Mouse (Mus musculus) forebrain, embryonic 10.5 days (tissue): Measurements from ENCODE around the gene Exoc8. TPM values are rescaled to one million over a fixed set of nuclear protein-coding genes. Genes with fewer than 3 reads are reported as not detected.

ENCODE experiments used
- DNase-seq: peaks from one replicate; pipeline ENCODE4 v3.0.0-alpha.2; 2017; ENCODE audit warnings: low spot score; ENCODE audit errors: extremely low spot score
- H3K27ac ChIP-seq: fragments of 300-500 bp; sonication (generic); 2 replicates; pipeline ENCODE4 v1.5.1; 2016; ENCODE audit warnings: mild to moderate bottlenecking
- H3K27me3 ChIP-seq: fragments of 300-500 bp; sonication (generic); 2 replicates; pipeline ENCODE4 v1.6.1; 2016; ENCODE audit warnings: mild to moderate bottlenecking; ENCODE audit not compliant: poor library complexity, severe bottlenecking
- H3K36me3 ChIP-seq: fragments of 300-500 bp; sonication (generic); replicated peaks from 2 replicates; pipeline ENCODE4 v1.6.1; 2016; ENCODE audit warnings: mild to moderate bottlenecking, moderate library complexity
- H3K4me1 ChIP-seq: fragments of 300-500 bp; sonication (generic); 2 replicates; pipeline ENCODE4 v1.6.1; 2016
- H3K4me3 ChIP-seq: fragments of 300-500 bp; sonication (generic); 2 replicates; pipeline ENCODE4 v1.5.1; 2016; ENCODE audit warnings: mild to moderate bottlenecking, moderate library complexity
- H3K9me3 ChIP-seq: fragments of 300-500 bp; sonication (generic); 2 replicates; pipeline ENCODE4 v1.6.1; 2016; ENCODE audit warnings: mild to moderate bottlenecking, moderate library complexity
- WGBS: fragments of 180-500 bp; shearing (Covaris S2); methylation state at CpG from one replicate; pipeline ENCODE4 v1.1.7; 2016; 5-methylcytosine and 5-hydroxymethylcytosine counted together
- polyA plus RNA-seq: library from polyadenylated mRNA; unstranded; fragments of >200 nt; fragmentation: Nextera tagmentation; extraction: Ambion mirVana; gene quantifications from 2 replicates; pipeline ENCODE4 v1.2.1, GENCODE M21; 2016

The Exoc8 gene
- 8.3 and 8.5 TPM in 2 replicates for polyA plus RNA-seq

- Histone ChIP-seq H3K4me3 (peak within 1 kb of the TSS; percentile 98), H3K36me3 (peaks cover 68% of the 10 kb centered on the region), H3K27me3 (no peaks in the 10 kb centered on the region), H3K27ac (peak within 1 kb of the TSS; percentile 84), H3K4me1 (peaks cover 31% of the 10 kb centered on the region), H3K9me3 (no peaks in the 10 kb centered on the region)
- WGBS, result under 1% methylated on average over 114 of the region's 114 CpGs
- peak; percentile 96 for DNase-seq
Measured at GRCm38 (mm10) chr8:124897386-124898250, at the start of gene Exoc8, which contains the start of gene Sprtn. Exoc8 (minus strand) TSS chr8:124897705. Sprtn (plus strand) TSS chr8:124897886.

- WGBS, result 50% methylated on average over 7 of the region's 7 CpGs
- peaks cover 55% of the 10 kb centered on the region for H3K36me3 ChIP-seq
- H3K4me3 ChIP-seq, result peak overlapping the region; percentile 8; the same call in 1 of the 2 replicates
- H3K27me3 ChIP-seq, result no peaks in the 10 kb centered on the region
- no peak for DNase-seq
- no peaks in the 10 kb centered on the region for H3K9me3 ChIP-seq
- no peak overlapping the region for H3K27ac ChIP-seq
- H3K4me1 ChIP-seq, result peaks cover 44% of the 10 kb centered on the region
Measured at GRCm38 (mm10) chr8:124944406-124944805, 46.9 kb upstream of the Exoc8 start.

GRCm38 (mm10) chr8:124943801-124944200 is 46.3 kb upstream of the Exoc8 start:
- Histone ChIP-seq H3K4me1 (peaks cover 44% of the 10 kb centered on the region), H3K27me3 (no peaks in the 10 kb centered on the region), H3K27ac (no peak overlapping the region), H3K36me3 (peaks cover 61% of the 10 kb centered on the region), H3K9me3 (no peaks in the 10 kb centered on the region), H3K4me3 (no peak overlapping the region)
- WGBS, result 86% methylated on average over 6 of the region's 6 CpGs
- DNase-seq, result no peak

- Histone ChIP-seq H3K4me1 (no peaks in the 10 kb centered on the region), H3K27ac (no peak overlapping the region), H3K9me3 (no peaks in the 10 kb centered on the region; the same call in 1 of the 2 replicates), H3K27me3 (no peaks in the 10 kb centered on the region), H3K4me3 (no peak overlapping the region), H3K36me3 (peaks cover 67% of the 10 kb centered on the region)
- DNase-seq, result no peak
- 94% methylated on average over 4 of the region's 4 CpGs for WGBS
Measured at GRCm38 (mm10) chr8:124937293-124937692, 39.8 kb upstream of the Exoc8 start.

GRCm38 (mm10) chr8:124936699-124937098 is 39.2 kb upstream of the Exoc8 start:
- Histone ChIP-seq H3K4me3 (no peak overlapping the region), H3K36me3 (peaks cover 61% of the 10 kb centered on the region), H3K4me1 (no peaks in the 10 kb centered on the region), H3K9me3 (no peaks in the 10 kb centered on the region; the same call in 1 of the 2 replicates), H3K27me3 (no peaks in the 10 kb centered on the region), H3K27ac (no peak overlapping the region)
- WGBS, result 96% methylated on average over 10 of the region's 10 CpGs
- DNase-seq, result no peak

GRCm38 (mm10) chr8:124935116-124935515 is 37.6 kb upstream of the Exoc8 start:
- peaks cover 59% of the 10 kb centered on the region for H3K36me3 ChIP-seq

GRCm38 (mm10) chr8:124932435-124932834 is 34.9 kb upstream of the Exoc8 start:
- Histone ChIP-seq H3K9me3 (peaks cover 5% of the 10 kb centered on the region; the same call in 1 of the 2 replicates), H3K36me3 (peaks cover 47% of the 10 kb centered on the region), H3K4me3 (no peak overlapping the region), H3K27ac (no peak overlapping the region), H3K27me3 (no peaks in the 10 kb centered on the region), H3K4me1 (no peaks in the 10 kb centered on the region)
- 90% methylated on average over 3 of the region's 3 CpGs for WGBS
- no peak for DNase-seq

More at GRCm38 (mm10) chr8:124935116-124935515, 37.6 kb upstream of the Exoc8 start:
- no peak overlapping the region for H3K27ac ChIP-seq
- H3K4me3 ChIP-seq, result no peak overlapping the region
- no peak for DNase-seq
- H3K27me3 ChIP-seq, result no peaks in the 10 kb centered on the region
- H3K9me3 ChIP-seq, result peaks cover 5% of the 10 kb centered on the region; the same call in 1 of the 2 replicates
- no peaks in the 10 kb centered on the region for H3K4me1 ChIP-seq
- 84% methylated on average over 5 of the region's 5 CpGs for WGBS

GRCm38 (mm10) chr8:124930649-124931048 is 33.1 kb upstream of the Exoc8 start:
- whole genome bisulfite sequencing, result 90% methylated on average over 4 of the region's 4 CpGs
- no peak overlapping the region for H3K27ac ChIP-seq
- no peak for DNase-seq
- no peaks in the 10 kb centered on the region for H3K4me1 ChIP-seq
- H3K27me3 ChIP-seq, result no peaks in the 10 kb centered on the region
- peaks cover 50% of the 10 kb centered on the region for H3K36me3 ChIP-seq
- H3K9me3 ChIP-seq, result peaks cover 5% of the 10 kb centered on the region; the same call in 1 of the 2 replicates
- no peak overlapping the region for H3K4me3 ChIP-seq

GRCm38 (mm10) chr8:124930086-124930485 is 32.6 kb upstream of the Exoc8 start:
- Histone ChIP-seq H3K27ac (no peak overlapping the region), H3K4me3 (no peak overlapping the region), H3K4me1 (no peaks in the 10 kb centered on the region), H3K36me3 (peaks cover 54% of the 10 kb centered on the region), H3K27me3 (no peaks in the 10 kb centered on the region), H3K9me3 (peaks cover 5% of the 10 kb centered on the region; the same call in 1 of the 2 replicates)
- WGBS, result 96% methylated on average over 13 of the region's 13 CpGs
- no peak for DNase-seq

GRCm38 (mm10) chr8:124929006-124929405 is 31.5 kb upstream of the Exoc8 start:
- H3K4me1 ChIP-seq, result no peaks in the 10 kb centered on the region
- H3K27ac ChIP-seq, result no peak overlapping the region
- H3K9me3 ChIP-seq, result peaks cover 5% of the 10 kb centered on the region; the same call in 1 of the 2 replicates
- 95% methylated on average over 11 of the region's 11 CpGs for WGBS
- H3K36me3 ChIP-seq, result peaks cover 62% of the 10 kb centered on the region
- no peak overlapping the region for H3K4me3 ChIP-seq
- H3K27me3 ChIP-seq, result no peaks in the 10 kb centered on the region
- DNase-seq, result no peak

- H3K4me3 ChIP-seq, result no peak overlapping the region
- no peak overlapping the region for H3K27ac ChIP-seq
- H3K36me3 ChIP-seq, result peaks cover 62% of the 10 kb centered on the region
- 88% methylated on average over 10 of the region's 10 CpGs for WGBS
- DNase-seq, result no peak
- H3K27me3 ChIP-seq, result no peaks in the 10 kb centered on the region
- H3K4me1 ChIP-seq, result no peaks in the 10 kb centered on the region
- H3K9me3 ChIP-seq, result peaks cover 4% of the 10 kb centered on the region; the same call in 1 of the 2 replicates
Measured at GRCm38 (mm10) chr8:124926351-124926771, 28.9 kb upstream of the Exoc8 start.

GRCm38 (mm10) chr8:124925544-124926266 is 28.2 kb upstream of the Exoc8 start:
- no peak for DNase-seq
- no peak overlapping the region for H3K4me3 ChIP-seq

More at GRCm38 (mm10) chr8:124925544-124926266, 28.2 kb upstream of the Exoc8 start:
- Histone ChIP-seq H3K27ac (no peak overlapping the region), H3K27me3 (no peaks in the 10 kb centered on the region), H3K4me1 (no peaks in the 10 kb centered on the region), H3K36me3 (peaks cover 57% of the 10 kb centered on the region), H3K9me3 (no peaks in the 10 kb centered on the region)
- 89% methylated on average over 14 of the region's 14 CpGs for WGBS
